Mouse (Mus musculus) thymus, adult 2 months (tissue): ENCODE data around the gene Calm3.

Experiments
- CTCF ChIP-seq: fragments of 200-500 bp; IDR thresholded peaks from 2 replicates; pipeline ENCODE4 v1.5.1; 2012; ENCODE audit warnings: mild to moderate bottlenecking, control low read depth, low read length, moderate library complexity, borderline replicate concordance; ENCODE audit not compliant: control insufficient read depth, poor library complexity, insufficient read depth; ENCODE audit errors: extremely low read depth
- POLR2A ChIP-seq: fragments of 200-500 bp; IDR thresholded peaks from 2 replicates; pipeline ENCODE4 v1.6.1; 2012; ENCODE audit warnings: mild to moderate bottlenecking, low read length, control low read depth, moderate library complexity; ENCODE audit not compliant: control insufficient read depth, poor library complexity, insufficient read depth; ENCODE audit errors: extremely low read depth

DNA sequence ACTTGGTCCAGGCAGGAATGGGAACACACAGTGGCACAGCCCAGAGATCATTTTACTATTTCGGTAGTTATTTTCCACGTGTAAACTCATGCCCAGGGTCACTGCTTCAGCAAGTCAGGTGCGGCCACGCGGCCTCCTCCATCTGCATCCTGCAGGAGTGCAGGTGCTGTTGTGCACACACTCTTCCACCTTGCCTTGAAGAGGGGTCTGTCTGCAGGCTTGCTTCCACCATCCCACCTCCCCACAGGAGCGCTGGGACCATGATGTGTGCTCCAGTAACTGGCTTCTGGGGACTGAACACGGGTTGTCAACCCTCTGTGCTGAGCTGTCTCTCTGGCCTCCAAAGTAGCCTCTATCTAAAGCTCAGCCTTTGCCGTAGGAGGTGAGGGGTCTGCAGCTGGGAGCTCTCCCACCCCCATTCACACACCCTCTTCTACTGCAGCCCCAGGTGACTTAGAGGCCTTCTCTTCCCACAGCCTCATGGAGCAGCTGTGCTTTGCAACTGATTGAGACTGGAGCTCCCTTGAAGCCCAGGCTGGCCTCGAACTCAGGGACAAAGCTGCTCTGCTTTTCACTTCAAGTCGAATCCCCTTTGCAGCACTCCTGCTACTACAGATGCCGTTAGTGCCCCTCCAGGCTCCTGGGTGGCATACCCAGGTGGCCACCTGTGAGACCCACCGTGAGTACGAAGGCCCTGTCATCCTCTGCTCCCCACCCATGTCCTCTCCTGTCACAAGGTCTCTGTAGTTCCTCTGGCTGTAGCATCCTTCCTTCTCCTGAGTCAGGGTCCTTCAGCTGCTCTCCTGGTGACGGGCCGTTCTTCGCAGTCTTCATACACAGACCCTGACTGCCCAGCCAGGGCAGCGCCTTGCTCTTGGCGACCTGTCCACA, 9.2 kb downstream of the Calm3 start:
- TF ChIP-seq POLR2A (no peak), CTCF (no peak)
